Mouse (Mus musculus) kidney, adult 2 months (tissue): Measurements from ENCODE around the gene Bub3.

Experiments
- CTCF ChIP-seq: fragments of 200-500 bp; conservative IDR thresholded peaks from 2 replicates; pipeline ENCODE4 v1.5.1; 2011; ENCODE audit warnings: low read depth, mild to moderate bottlenecking, control low read depth, low read length, moderate library complexity, mixed read lengths; ENCODE audit not compliant: insufficient read depth, insufficient read length
- POLR2A ChIP-seq: fragments of 200-500 bp; IDR thresholded peaks from one replicate; pipeline ENCODE4 v1.6.1; 2011; ENCODE audit warnings: low read depth, low read length, control low read depth

DNA sequence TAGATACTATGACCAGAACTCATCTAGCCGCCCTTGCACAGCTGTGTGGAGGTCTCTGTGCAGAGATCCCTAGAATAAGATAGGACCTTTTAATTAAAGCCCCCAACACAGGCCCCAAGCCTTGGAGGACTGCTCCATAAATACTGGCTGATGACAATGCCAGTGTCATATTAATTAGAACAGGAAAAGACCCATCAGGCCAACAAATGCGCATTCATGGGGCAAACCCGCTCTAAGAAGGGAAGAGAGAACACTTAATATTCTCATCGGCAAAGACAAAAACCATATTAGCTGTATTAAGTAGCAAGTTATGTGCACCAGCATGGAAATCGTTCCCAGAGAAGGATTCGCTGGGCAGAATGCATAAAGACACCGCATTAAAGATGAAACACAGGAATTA, 42.1 kb downstream of the Bub3 start:
- TF ChIP-seq CTCF (no peak), POLR2A (no peak)
